Mouse (Mus musculus): ENCODE data around the gene Bbs5.

- TF ChIP-seq POLR2A (IDR thresholded peaks at IDR 0.05; ENCODE audit: extremely low read depth, insufficient read depth, low read length) (no peak), CTCF (IDR thresholded peaks at IDR 0.05; ENCODE audit: low read depth, low read length) (peak; percentile 17; the same call in 1 of the 2 replicates)
Observed at GRCm38 (mm10) chr2:69679990-69680389, 33.0 kb downstream of the Bbs5 start.

Data from liver, adult 2 months (tissue).